Mouse (Mus musculus): ENCODE data around the gene Catspere2.

GRCm38 (mm10) chr1:178182251-178182650 lies 199.0 kb downstream of the Catspere2 start:
- TF ChIP-seq MAX (IDR thresholded peaks at IDR 0.05) (no peak), CTCF (IDR thresholded peaks at IDR 0.05; ENCODE audit: control insufficient read depth, insufficient read depth, insufficient read length) (no peak), MYOG (IDR thresholded peaks at IDR 0.05; ENCODE audit: control insufficient read depth, extremely low read depth, insufficient read length) (no peak), USF1 (IDR thresholded peaks at IDR 0.05; ENCODE audit: low read depth) (no peak), MYOD1 (IDR thresholded peaks at IDR 0.05; ENCODE audit: control insufficient read depth, insufficient read length, low read depth) (no peak), CEBPB (IDR thresholded peaks at IDR 0.05; ENCODE audit: low read depth) (no peak)

Measured in C2C12 (cell line).